Mouse (Mus musculus): ENCODE measurements around the gene Dnajc2.

The Dnajc2 gene

GRCm38 (mm10) chr5:21785053-21785452 lies at the start of gene Dnajc2, which contains the start of gene Psmc2:
Gene Dnajc2 (minus strand): TSS chr5:21785251.
Gene Psmc2 (plus strand): TSS chr5:21785283.
- peak; percentile 83 for DNase-seq (ENCODE audit: low read depth)

DNA sequence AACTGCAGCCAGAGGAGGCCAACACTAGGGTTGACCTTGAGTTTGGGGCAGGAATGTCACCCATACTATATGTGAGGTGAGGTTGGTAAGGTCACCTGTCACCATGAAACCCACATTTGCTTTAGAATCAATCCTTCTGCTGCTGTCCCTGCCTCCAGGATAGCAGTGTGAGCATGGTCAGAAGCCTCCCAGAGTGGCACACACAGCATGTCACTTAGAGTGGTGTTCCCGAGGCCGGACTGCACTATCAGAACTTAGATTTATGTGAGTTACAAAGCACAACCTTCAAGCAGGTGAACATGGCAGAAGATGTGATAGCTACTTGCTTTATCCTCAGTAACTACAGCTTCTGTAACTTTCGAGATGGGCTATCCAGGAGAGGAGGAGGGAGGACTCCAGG lies 46.7 kb upstream of the Dnajc2 start:
- DNase-seq (ENCODE audit: low read depth): no peak

GRCm38 (mm10) chr5:21828855-21829254 lies 43.8 kb upstream of the Dnajc2 start:
- no peak for DNase-seq (ENCODE audit: low read depth)

- no peak for DNase-seq (ENCODE audit: low read depth)
Measured at GRCm38 (mm10) chr5:21827643-21828042, 42.6 kb upstream of the Dnajc2 start.

- DNase-seq (ENCODE audit: low read depth): no peak
Measured at GRCm38 (mm10) chr5:21826370-21826769, 41.3 kb upstream of the Dnajc2 start.

DNA sequence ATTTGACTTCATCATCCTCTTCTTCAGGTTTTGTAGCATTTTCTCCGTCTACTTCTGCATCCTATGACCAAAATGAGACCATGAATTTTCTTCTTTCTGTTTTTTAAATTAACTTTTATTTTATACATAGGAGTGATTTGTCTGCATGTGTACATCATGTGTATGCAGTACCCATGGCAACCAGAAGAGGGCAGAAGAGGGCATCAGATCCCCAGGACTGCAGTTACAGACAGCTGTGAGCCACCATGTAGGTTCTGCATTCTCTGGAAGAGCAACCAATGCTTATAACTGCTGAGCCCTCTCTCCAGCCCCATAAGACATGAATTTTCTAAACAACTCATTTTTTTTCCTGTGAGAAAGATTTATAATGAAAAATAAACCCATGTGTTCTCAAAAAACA lies 28.9 kb upstream of the Dnajc2 start:
- DNase-seq (ENCODE audit: low read depth): peak; percentile 17

DNA sequence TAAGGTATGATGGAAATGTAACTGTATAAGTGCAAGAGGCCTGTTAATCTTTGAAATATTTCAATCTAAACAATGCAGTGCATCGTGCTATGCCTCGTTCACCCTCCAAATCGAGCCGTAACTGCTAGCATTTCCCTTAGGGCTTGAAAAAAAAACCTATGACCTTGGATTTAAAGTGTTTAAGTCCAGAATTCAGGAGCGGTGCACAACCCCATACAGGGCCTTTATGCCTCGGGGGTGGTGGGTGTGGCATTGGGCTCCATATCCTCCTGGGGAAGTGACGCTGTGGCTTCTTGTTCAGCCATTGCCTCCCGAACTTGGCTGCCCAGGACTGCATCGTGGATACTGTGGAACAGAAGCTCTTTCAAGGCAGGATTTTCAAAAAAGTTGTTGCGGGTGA lies 25.9 kb upstream of the Dnajc2 start:
- no peak for DNase-seq (ENCODE audit: low read depth)

GRCm38 (mm10) chr5:21804837-21805236 lies 19.8 kb upstream of the Dnajc2 start:
- DNase-seq (ENCODE audit: low read depth): no peak

GRCm38 (mm10) chr5:21803691-21804188 lies 18.7 kb upstream of the Dnajc2 start:
- DNase-seq (ENCODE audit: low read depth): no peak

DNA sequence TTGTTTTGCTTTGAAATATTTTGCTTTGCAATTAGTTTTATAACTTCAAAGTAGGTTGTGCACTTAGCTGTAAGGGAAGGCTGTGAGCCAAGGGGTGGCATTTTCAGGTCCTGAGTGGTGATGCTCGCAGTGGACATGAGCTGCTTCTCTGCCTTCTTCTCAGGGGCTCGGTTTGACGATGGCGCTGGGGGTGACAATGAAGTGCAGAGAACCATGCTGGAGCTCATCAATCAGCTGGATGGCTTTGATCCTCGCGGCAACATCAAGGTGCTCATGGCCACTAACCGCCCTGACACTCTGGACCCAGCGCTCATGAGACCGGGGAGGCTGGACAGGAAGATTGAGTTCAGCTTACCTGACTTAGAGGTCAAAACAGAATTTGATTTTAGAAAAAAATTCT lies 17.9 kb upstream of the Dnajc2 start:
- DNase-seq (ENCODE audit: low read depth): no peak

- no peak for DNase-seq (ENCODE audit: low read depth)
Measured at GRCm38 (mm10) chr5:21792166-21792565, 7.1 kb upstream of the Dnajc2 start.

DNA sequence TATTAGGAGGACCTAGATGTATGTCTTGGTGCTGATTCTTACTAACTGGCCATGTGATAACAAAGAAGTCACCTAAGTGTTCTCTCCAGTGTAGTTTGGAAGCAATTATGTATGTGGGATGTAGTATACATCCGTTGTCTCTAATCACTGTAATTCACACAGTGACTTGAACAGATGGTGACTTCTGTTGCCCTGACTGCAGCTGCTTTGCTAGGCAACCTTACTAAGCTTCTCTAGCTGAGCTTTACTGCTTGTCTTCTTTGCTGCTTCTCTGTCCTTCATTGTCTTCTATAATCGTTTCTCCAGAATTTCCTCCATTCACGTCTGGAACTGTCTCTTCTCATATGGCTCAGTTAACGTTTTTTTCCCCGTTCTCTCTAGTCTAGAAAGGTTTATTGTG lies 4.0 kb upstream of the Dnajc2 start:
- no peak for DNase-seq (ENCODE audit: low read depth)

DNA sequence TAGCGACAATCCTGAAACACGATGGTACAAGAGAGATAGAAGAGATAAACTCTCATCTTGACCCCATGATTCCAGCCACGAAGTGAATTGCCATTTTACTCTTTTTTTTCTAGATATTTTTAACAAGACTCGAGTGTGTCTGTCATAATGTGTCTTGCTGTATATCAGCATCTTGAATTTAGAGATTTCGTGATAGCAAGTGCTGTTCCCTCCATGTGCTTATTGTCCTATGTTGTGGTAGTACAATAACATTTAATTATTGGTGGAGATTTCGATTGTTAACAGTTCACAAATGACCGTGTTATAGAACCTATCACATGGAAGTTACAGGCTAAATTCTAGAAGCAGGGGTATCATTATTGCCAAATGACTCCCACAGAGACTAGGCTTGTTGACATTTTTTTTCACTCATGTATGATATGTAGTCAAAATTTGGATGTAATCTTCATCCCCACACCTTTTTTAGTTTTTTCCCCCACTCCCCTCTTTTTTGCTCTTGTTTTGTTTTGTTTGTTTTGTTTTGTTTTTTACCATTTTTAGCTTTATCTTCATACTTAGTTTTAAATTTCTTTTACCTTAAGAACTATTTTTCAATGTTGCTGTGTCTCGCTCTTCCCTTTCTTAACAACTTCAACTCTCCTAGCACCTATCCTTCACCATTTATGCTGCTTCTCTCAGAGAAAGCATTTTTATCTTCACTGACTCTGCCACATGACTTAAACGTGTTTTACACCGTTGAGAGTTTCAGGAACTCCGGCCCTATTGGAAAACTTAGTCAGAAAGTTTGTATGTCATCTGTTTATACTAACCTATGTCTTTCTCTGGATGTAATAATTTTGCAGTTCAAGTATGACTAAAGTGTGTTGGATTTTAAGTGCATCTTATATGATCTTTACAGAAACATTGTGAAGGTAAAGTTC lies 2.4 kb upstream of the Dnajc2 start:
- no peak for DNase-seq (ENCODE audit: low read depth)

- DNase-seq (ENCODE audit: low read depth): peak; percentile 92
Measured at GRCm38 (mm10) chr5:21786258-21787185, 1.5 kb upstream of the Dnajc2 start.

DNA sequence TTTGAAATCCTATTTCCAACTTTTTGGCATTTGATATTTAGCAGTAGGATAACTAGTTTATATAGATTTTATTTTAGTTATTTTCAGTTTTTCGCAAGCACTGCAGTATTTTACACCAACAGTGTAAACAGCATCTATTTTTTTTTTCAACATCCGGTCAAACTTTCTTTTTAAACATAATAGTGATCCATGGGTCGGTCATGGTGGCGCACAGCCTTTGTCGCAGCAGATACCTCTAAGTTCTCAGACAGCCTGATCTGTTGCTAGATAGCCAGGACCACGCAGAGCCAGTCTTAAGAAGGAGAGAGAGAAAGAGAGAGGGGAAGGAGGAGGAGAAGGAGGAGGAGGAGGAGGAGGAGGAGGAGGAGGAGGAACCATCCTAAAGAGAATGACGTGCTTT lies 725 bp upstream of the Dnajc2 start:
- no peak for DNase-seq (ENCODE audit: low read depth)

- no peak for DNase-seq (ENCODE audit: low read depth)
Measured at GRCm38 (mm10) chr5:21784161-21785052, 644 bp downstream of the Dnajc2 start.

- DNase-seq (ENCODE audit: low read depth): no peak
Measured at GRCm38 (mm10) chr5:21776491-21776890, 8.6 kb downstream of the Dnajc2 start.

- DNase-seq (ENCODE audit: low read depth): no peak
Measured at GRCm38 (mm10) chr5:21769841-21770240, 15.2 kb downstream of the Dnajc2 start.

DNA sequence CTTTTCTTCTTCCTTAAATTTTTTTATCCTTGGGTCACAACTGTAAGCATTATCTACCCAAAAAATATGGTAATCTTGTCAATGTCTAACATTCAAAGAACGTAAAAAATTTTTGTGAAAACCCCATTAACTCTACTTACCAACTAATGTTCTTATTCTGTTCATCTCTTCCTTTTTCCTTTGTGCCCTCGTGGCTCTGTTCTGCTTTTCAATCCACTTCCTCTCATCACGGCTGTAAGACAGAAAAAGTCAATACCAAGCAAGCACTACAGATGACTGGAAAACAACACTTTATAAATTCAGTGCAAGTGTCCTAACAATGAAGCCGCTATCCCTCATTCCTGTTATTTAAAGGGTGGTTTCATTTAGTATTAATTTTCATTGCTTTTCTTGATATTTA lies 16.5 kb downstream of the Dnajc2 start:
- DNase-seq (ENCODE audit: low read depth): no peak

GRCm38 (mm10) chr5:21745966-21746365 lies 39.1 kb downstream of the Dnajc2 start:
- DNase-seq (ENCODE audit: low read depth): no peak

- DNase-seq (ENCODE audit: low read depth): no peak
Measured at GRCm38 (mm10) chr5:21744651-21745050, 40.4 kb downstream of the Dnajc2 start.

DNA sequence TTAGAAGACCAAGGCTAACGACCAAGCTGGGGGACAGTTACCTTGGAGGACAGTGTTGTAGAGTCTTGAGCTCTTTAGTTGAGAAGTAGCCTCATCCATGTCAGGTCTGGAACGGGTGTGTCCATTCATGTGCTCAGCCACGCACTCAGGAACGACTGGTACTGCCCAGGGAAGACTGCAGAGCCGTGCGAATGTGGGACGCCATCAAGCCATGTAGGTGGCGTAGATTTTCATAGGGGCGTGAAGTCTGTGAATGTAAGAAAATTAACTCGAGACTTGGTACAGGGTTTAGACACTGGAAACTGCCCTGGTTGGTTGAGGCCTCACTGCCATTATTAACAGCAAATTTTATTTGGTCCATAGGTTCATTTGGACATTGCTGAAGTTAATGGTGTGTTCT lies 41.4 kb downstream of the Dnajc2 start:
- DNase-seq (ENCODE audit: low read depth): no peak
